ENCODE assay signal across 9 mouse cellular contexts in genomic region chr3:69962187-69962586, GRCm38 (mm10). TPM values are rescaled to one million over a fixed set of nuclear protein-coding genes. Genes with fewer than 3 reads are reported as not detected.
DNase-seq lines count a peak whose midpoint lies in the region; ATAC-seq and TF ChIP-seq lines count a peak whose summit lies in the region.
"Had no signal": no experiment of that assay in that cellular context is flagged by ENCODE, and none has a peak within 500 bp of the region (broad histone marks: within the 10 kb centered on the region; RNA-seq: fewer than 3 reads in every experiment).

No protein-coding gene starts in this region.

- peak; percentile 51; the same call in 1 of the 2 replicates for ATAC-seq in forebrain, embryonic 11.5 days (replicated peaks; ENCODE audit: low FRiP score)
- ATAC-seq in forebrain, embryonic 15.5 days (replicated peaks), result no peak
- ATAC-seq in kidney, embryonic 16.5 days (ENCODE audit: low FRiP score, low TSS enrichment), result peak; percentile 42; the same call in 1 of the 2 replicates

- intact Hi-C loops in left cerebral cortex, postnatal 25 days (cut with DNase I), result no loop called here

- no peak overlapping the region for H3K4me3 ChIP-seq in forebrain, embryonic 11.5 days (ENCODE audit: low read depth, low read length)
- no peak overlapping the region for H3K4me3 ChIP-seq in forebrain, embryonic 15.5 days
- no peak overlapping the region for H3K4me3 ChIP-seq in cerebellum, adult 2 months (replicated peaks; ENCODE audit: insufficient read depth, low read depth, low read length)
- H3K4me3 ChIP-seq in kidney, embryonic 16.5 days (ENCODE audit: low read length), result no peak overlapping the region
- H3K4me3 ChIP-seq: limb, embryonic 13.5 days had no signal

- WGBS in forebrain, embryonic 11.5 days, result 60% methylated on average over 5 of the region's 5 CpGs
- WGBS in forebrain, embryonic 15.5 days, result 56% methylated on average over 5 of the region's 5 CpGs
- WGBS in cerebellum, adult 2 months, result 62% methylated on average over 5 of the region's 5 CpGs
- WGBS in kidney, embryonic 16.5 days, result 56% methylated on average over 5 of the region's 5 CpGs

- no peaks in the 10 kb centered on the region for H3K4me1 ChIP-seq in forebrain, embryonic 11.5 days (replicated peaks; ENCODE audit: control insufficient read depth, insufficient read depth, low read length)
- no peaks in the 10 kb centered on the region for H3K4me1 ChIP-seq in forebrain, embryonic 15.5 days
- H3K4me1 ChIP-seq in cerebellum, adult 2 months (ENCODE audit: control insufficient read depth, insufficient read depth, low read length), result no peaks in the 10 kb centered on the region
- no peaks in the 10 kb centered on the region for H3K4me1 ChIP-seq in kidney, embryonic 16.5 days (ENCODE audit: insufficient read depth, low read length)
- H3K4me1 ChIP-seq: limb, embryonic 13.5 days had no signal

- no peaks in the 10 kb centered on the region for H3K36me3 ChIP-seq in forebrain, embryonic 11.5 days (ENCODE audit: control insufficient read depth, insufficient read depth, low read length)
- no peaks in the 10 kb centered on the region for H3K36me3 ChIP-seq in forebrain, embryonic 15.5 days
- no peaks in the 10 kb centered on the region for H3K36me3 ChIP-seq in kidney, embryonic 16.5 days (ENCODE audit: insufficient read depth, low read length)
- no peaks in the 10 kb centered on the region for H3K36me3 ChIP-seq in splenic B cell, adult 2 months (ENCODE audit: control insufficient read depth, insufficient read depth, low read length, poor library complexity, severe bottlenecking)
- H3K36me3 ChIP-seq: limb, embryonic 13.5 days had no signal

- TF ChIP-seq CTCF in cerebellum, adult 2 months (IDR thresholded peaks at IDR 0.05; ENCODE audit: borderline replicate concordance, insufficient read depth, low read depth, low read length), result peak; percentile 65

- peak; percentile 54 for DNase-seq in forebrain, embryonic 11.5 days (ENCODE audit: low spot score)
- peak; percentile 34 for DNase-seq in ovary, postnatal 14 days (ENCODE audit: low spot score)
- no peak for DNase-seq in ovary, adult 18-20 months (ENCODE audit: low spot score)
- peak; percentile 7 to 20 for DNase-seq in cerebellum, adult 2 months
- peak; percentile 11 for DNase-seq in splenic B cell, adult 2 months (ENCODE audit: low read depth, low spot score)
- DNase-seq in left cerebral cortex, postnatal 25 days (ENCODE audit: low spot score in 2 of 2), result no peak

- H3K9ac ChIP-seq in forebrain, embryonic 11.5 days (ENCODE audit: low read length), result no peak overlapping the region
- no peak overlapping the region for H3K9ac ChIP-seq in forebrain, embryonic 15.5 days (replicated peaks)
- H3K9ac ChIP-seq in kidney, embryonic 16.5 days (replicated peaks; ENCODE audit: low read length), result no peak overlapping the region
- H3K9ac ChIP-seq: limb, embryonic 13.5 days had no signal

- H3K27me3 ChIP-seq in forebrain, embryonic 11.5 days (ENCODE audit: control insufficient read depth, insufficient read depth, low read length), result no peaks in the 10 kb centered on the region
- H3K27me3 ChIP-seq in forebrain, embryonic 15.5 days, result no peaks in the 10 kb centered on the region
- no peaks in the 10 kb centered on the region for H3K27me3 ChIP-seq in cerebellum, adult 2 months (ENCODE audit: control insufficient read depth, insufficient read depth, low read length)
- H3K27me3 ChIP-seq in kidney, embryonic 16.5 days (ENCODE audit: insufficient read depth, low read length), result no peaks in the 10 kb centered on the region
- H3K27me3 ChIP-seq in splenic B cell, adult 2 months (ENCODE audit: control insufficient read depth, insufficient read depth, low read length, poor library complexity, severe bottlenecking), result no peaks in the 10 kb centered on the region
- H3K27me3 ChIP-seq: limb, embryonic 13.5 days had no signal

- H3K9me3 ChIP-seq in forebrain, embryonic 11.5 days (ENCODE audit: control insufficient read depth, low read length), result no peaks in the 10 kb centered on the region
- H3K9me3 ChIP-seq in forebrain, embryonic 15.5 days, result no peaks in the 10 kb centered on the region
- no peaks in the 10 kb centered on the region for H3K9me3 ChIP-seq in kidney, embryonic 16.5 days (ENCODE audit: low read length)
- H3K9me3 ChIP-seq: limb, embryonic 13.5 days had no signal

- H3K27ac ChIP-seq in forebrain, embryonic 11.5 days (ENCODE audit: low read depth, low read length), result no peak overlapping the region
- no peak overlapping the region for H3K27ac ChIP-seq in forebrain, embryonic 15.5 days (replicated peaks)
- H3K27ac ChIP-seq in cerebellum, adult 2 months (ENCODE audit: insufficient read depth, low read length), result no peak overlapping the region
- H3K27ac ChIP-seq in kidney, embryonic 16.5 days (ENCODE audit: low read length), result no peak overlapping the region
- H3K27ac ChIP-seq: limb, embryonic 13.5 days had no signal

- no peak for TF ChIP-seq POLR2A in cerebellum, adult 2 months (IDR thresholded peaks at IDR 0.05; ENCODE audit: borderline replicate concordance, insufficient read depth, low read length)

- no peak overlapping the region for H3K4me2 ChIP-seq in forebrain, embryonic 11.5 days (ENCODE audit: low read depth, low read length, severe bottlenecking)
- H3K4me2 ChIP-seq in forebrain, embryonic 15.5 days (replicated peaks), result no peak overlapping the region
- H3K4me2 ChIP-seq in kidney, embryonic 16.5 days (replicated peaks; ENCODE audit: low read depth, low read length), result no peak overlapping the region
- H3K4me2 ChIP-seq: limb, embryonic 13.5 days had no signal

RNA-seq across cellular contexts. Expression of gene Otol1, which starts 45.2 kb away (rescaled TPM):
- not detected in 2 replicates for polyA plus RNA-seq in forebrain, embryonic 11.5 days (2014; fragmentation: Nextera tagmentation; extraction: Ambion mirVana)
- polyA plus RNA-seq in forebrain, embryonic 15.5 days (2015; fragmentation: Nextera tagmentation; extraction: Ambion mirVana), result not detected in 2 replicates
- not detected in 2 replicates for polyA plus RNA-seq in cerebellum, adult 2 months (2012; rRNA removed)
- polyA plus RNA-seq in kidney, embryonic 16.5 days (2015; fragmentation: Nextera tagmentation; extraction: Ambion mirVana), result not detected in 2 replicates
- total RNA-seq in left cerebral cortex, postnatal 25 days (2021), result not detected
- polyA plus RNA-seq: limb, embryonic 13.5 days had no signal

Comparison
In these comparisons a context has a peak if more than half of its experiments do, and no peak if none do; other contexts are left out.
1. DNase-seq: peak in forebrain, embryonic 11.5 days (single experiment), ovary, postnatal 14 days (single experiment), cerebellum, adult 2 months (2 of 2) and splenic B cell, adult 2 months (single experiment); none in ovary, adult 18-20 months (single experiment) and left cerebral cortex, postnatal 25 days (0 of 2).